Mouse (Mus musculus) midbrain, postnatal 0 days (tissue): ENCODE results near the gene Gse1. TPM values are rescaled to one million over a fixed set of nuclear protein-coding genes. Genes with fewer than 3 reads are reported as not detected.

Experiments
- ATAC-seq: fragments of 200-750 bp; cut with Nextera tagmentation; 2 replicates; pipeline ENCODE4 v1.8.0; 2017; ENCODE audit warnings: moderate number of reproducible peaks, mild to moderate bottlenecking, moderate TSS enrichment, moderate library complexity; ENCODE audit not compliant: low FRiP score
- DNase-seq: peaks from one replicate; pipeline ENCODE4 v3.0.0-alpha.2; 2015; ENCODE audit warnings: low spot score
- H3K27ac ChIP-seq: fragments of 300-500 bp; sonication (generic); 2 replicates; pipeline ENCODE4 v1.5.1; 2014; ENCODE audit warnings: low read depth, mild to moderate bottlenecking, low read length, mixed read lengths
- H3K27me3 ChIP-seq: fragments of 300-500 bp; sonication (generic); 2 replicates; pipeline ENCODE4 v1.6.1; 2014; ENCODE audit warnings: low read length, control low read depth, mixed read lengths; ENCODE audit not compliant: insufficient read depth
- H3K36me3 ChIP-seq: fragments of 300-500 bp; sonication (generic); 2 replicates; pipeline ENCODE4 v1.6.1; 2014; ENCODE audit warnings: low read length, control low read depth, mixed read lengths; ENCODE audit not compliant: insufficient read depth
- H3K4me1 ChIP-seq: fragments of 300-500 bp; sonication (generic); 2 replicates; pipeline ENCODE4 v1.6.1; 2014; ENCODE audit warnings: mild to moderate bottlenecking, control low read depth, antibody characterized with exemption, low read length, mixed read lengths; ENCODE audit not compliant: insufficient read depth
- H3K4me2 ChIP-seq: fragments of 300-500 bp; sonication (generic); 2 replicates; pipeline ENCODE4 v1.6.1; 2014; ENCODE audit warnings: low read depth, mild to moderate bottlenecking, low read length, mixed read lengths; ENCODE audit not compliant: poor library complexity, severe bottlenecking
- H3K4me3 ChIP-seq: fragments of 300-500 bp; sonication (generic); 2 replicates; pipeline ENCODE4 v1.5.1; 2014; ENCODE audit warnings: low read depth, mild to moderate bottlenecking, low read length, moderate library complexity
- H3K9ac ChIP-seq: fragments of 300-500 bp; sonication (generic); replicated peaks from 2 replicates; pipeline ENCODE4 v1.6.1; 2014; ENCODE audit warnings: mild to moderate bottlenecking, low read length, moderate library complexity, mixed read lengths; ENCODE audit not compliant: poor library complexity, severe bottlenecking
- H3K9me3 ChIP-seq: fragments of 300-500 bp; sonication (generic); 2 replicates; pipeline ENCODE4 v1.6.1; 2016; ENCODE audit warnings: low read length, control low read depth
- CTCF ChIP-seq: IDR thresholded peaks from 2 replicates; pipeline ENCODE4 v1.5.1; 2016; ENCODE audit warnings: antibody characterized with exemption, mild to moderate bottlenecking
- WGBS: fragments of 180-500 bp; shearing (Covaris S2); extraction: QIAGEN DNeasy Blood & Tissue Kit; methylation state at CpG from one replicate; pipeline ENCODE4 v1.1.7; 2014; 5-methylcytosine and 5-hydroxymethylcytosine counted together
- polyA plus RNA-seq: library from polyadenylated mRNA; unstranded; fragments of >200 nt; fragmentation: Nextera tagmentation; extraction: Ambion mirVana; gene quantifications from 2 replicates; pipeline ENCODE4 v1.2.1, GENCODE M21; 2015
- total RNA-seq: library from RNA; depleted of rRNA; stranded (reverse); fragments of >200 nt; gene quantifications from 2 replicates; pipeline ENCODE4 v1.2.3, GENCODE M21; 2014

Gse1 gene
- total and polyA plus RNA-seq, 2 experiments from 2014 or later = 12.4 to 51.3 TPM

DNA sequence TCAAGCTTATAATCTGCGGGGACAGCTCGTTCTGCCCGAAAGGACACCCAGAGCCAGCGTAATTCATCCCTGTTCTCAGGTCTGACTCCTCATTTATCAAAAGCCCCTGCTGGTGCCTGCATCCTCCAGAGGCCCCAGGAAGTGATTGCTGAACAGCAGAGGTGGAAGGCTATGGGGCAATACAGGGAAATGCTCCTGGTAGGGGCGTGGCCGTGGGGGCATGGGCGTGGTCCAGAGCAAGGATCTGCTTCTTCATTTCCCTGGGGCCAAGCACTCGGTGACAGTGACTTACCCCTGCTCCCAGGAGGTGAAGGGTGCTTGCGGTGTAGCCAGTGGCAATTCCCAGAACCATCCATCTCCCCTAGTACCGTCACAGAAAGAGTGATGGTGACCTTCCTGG lies 217.0 kb downstream of the Gse1 start:
- Histone ChIP-seq H3K4me3 (no peak overlapping the region), H3K4me1 (peaks cover 20% of the 10 kb centered on the region), H3K27me3 (no peaks in the 10 kb centered on the region), H3K27ac (no peak overlapping the region), H3K4me2 (no peak overlapping the region), H3K36me3 (no peaks in the 10 kb centered on the region), H3K9me3 (no peaks in the 10 kb centered on the region), H3K9ac (no peak overlapping the region)
- no peak for DNase-seq
- 57% methylated on average over 10 of the region's 10 CpGs for WGBS
- TF ChIP-seq CTCF = no peak
- ATAC-seq = no peak

DNA sequence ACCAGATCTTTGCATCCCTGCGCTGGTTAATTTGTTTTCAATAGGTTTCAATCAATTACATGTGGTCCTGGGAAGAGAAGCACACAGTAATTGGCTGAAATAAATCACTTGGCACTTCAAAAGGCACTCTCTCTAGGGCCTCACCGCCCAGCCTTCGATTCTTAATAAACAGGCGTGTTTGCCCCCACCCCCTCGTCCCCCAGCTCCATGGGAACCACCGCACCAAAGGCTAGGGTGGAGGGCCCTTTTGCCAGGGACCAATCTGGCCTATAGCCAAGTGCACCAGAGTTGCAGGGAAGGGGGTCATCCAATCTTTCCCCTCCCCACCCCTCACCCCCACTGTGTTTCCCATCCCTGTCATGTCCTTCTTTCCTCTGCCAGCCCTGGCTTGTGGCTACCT lies 219.9 kb downstream of the Gse1 start:
- Histone ChIP-seq H3K27ac (no peak overlapping the region), H3K9me3 (no peaks in the 10 kb centered on the region), H3K4me2 (no peak overlapping the region), H3K27me3 (no peaks in the 10 kb centered on the region), H3K9ac (no peak overlapping the region), H3K36me3 (no peaks in the 10 kb centered on the region), H3K4me3 (no peak overlapping the region), H3K4me1 (peaks cover 5% of the 10 kb centered on the region)
- TF ChIP-seq CTCF = no peak
- no peak for ATAC-seq
- 28% methylated on average over 6 of the region's 6 CpGs for WGBS
- DNase-seq = no peak

DNA sequence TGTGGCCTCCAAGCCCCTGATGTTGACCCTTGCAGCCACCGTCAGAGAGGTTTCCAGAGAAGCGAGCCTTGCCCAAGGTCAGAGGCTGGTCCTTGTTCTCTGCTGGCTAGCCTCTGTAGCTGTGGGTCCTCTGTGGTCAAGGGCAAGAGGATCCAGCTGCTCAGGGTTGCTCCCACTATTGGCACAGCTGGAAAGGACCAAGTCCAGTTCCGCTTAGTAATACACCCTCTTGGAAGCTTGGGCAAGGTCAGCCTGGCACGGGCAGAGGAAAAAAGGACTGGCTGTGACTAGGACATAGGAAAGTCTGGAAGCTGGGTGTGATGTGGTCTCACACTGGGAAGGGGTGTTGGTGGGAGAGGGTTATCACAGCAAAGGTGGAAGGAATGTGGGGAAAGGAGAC lies 220.9 kb downstream of the Gse1 start:
- ATAC-seq = no peak
- H3K9ac ChIP-seq = no peak overlapping the region

DNA sequence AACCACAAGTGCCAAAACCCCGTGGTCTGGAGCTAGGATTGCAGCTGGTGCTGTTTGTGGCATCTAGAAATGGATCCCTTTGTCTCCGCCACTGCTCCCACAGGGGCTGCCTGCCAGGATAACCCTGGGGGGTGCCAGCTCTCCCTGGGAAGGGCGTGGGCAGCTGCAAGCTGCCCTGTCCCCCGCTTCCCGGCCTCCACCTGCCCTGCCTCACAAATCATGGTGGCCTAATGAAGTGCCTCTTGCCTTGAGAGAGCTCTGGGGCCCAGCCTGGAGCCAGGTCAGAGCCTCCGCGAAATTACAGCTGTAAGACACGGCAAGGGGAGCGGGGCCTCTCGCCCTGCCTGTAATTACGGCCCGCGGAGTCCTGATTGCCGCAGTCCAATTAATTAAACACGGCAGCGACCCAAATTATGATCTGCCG lies 221.4 kb downstream of the Gse1 start:
- H3K36me3 ChIP-seq = no peaks in the 10 kb centered on the region
- no peak for TF ChIP-seq CTCF
- H3K27me3 ChIP-seq = no peaks in the 10 kb centered on the region
- WGBS = 24% methylated on average over 17 of the region's 17 CpGs
- H3K4me3 ChIP-seq = no peak overlapping the region
- H3K4me2 ChIP-seq = 0 out of 2 replicates have a peak overlapping the region, but pooled peaks have one; percentile 12
- H3K9me3 ChIP-seq = no peaks in the 10 kb centered on the region
- H3K27ac ChIP-seq = 0 out of 2 replicates have a peak overlapping the region, but pooled peaks have one; percentile 26
- peak; percentile 61 for DNase-seq
- peaks cover 5% of the 10 kb centered on the region for H3K4me1 ChIP-seq
- 0 out of 2 replicates have a peak overlapping the region, but pooled peaks have one; percentile 19 for H3K9ac ChIP-seq
- ATAC-seq = no peak

More for the DNA sequence above, 220.9 kb downstream of the Gse1 start:
- Histone ChIP-seq H3K4me2 (no peak overlapping the region), H3K4me3 (no peak overlapping the region), H3K4me1 (peaks cover 5% of the 10 kb centered on the region), H3K27me3 (no peaks in the 10 kb centered on the region), H3K27ac (0 out of 2 replicates have a peak overlapping the region, but pooled peaks have one; percentile 26), H3K36me3 (no peaks in the 10 kb centered on the region), H3K9me3 (no peaks in the 10 kb centered on the region)
- TF ChIP-seq CTCF = no peak
- 87% methylated on average over 4 of the region's 4 CpGs for WGBS
- DNase-seq = no peak

DNA sequence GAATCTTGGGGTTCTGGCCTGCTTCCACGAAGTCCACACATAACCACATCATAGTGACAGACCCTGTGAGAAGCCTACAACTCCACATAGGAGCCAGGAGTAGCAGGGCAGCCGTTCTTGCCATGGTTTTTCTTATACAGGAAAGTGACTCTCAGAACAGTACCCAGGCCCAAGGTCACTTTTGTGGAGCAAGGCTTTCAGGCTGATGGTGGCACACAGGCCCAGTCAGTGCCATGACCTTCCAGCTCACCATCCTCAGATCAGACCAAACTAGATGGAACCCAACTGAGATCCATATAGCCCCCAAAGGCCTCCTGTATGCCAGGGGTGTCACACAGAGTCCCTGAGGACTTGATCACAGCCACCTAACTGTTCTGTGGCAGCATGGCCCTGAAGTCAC lies 223.9 kb downstream of the Gse1 start:
- 84% methylated on average over 2 of the region's 2 CpGs for WGBS
- Histone ChIP-seq H3K36me3 (no peaks in the 10 kb centered on the region), H3K4me3 (no peak overlapping the region), H3K9me3 (no peaks in the 10 kb centered on the region), H3K27me3 (no peaks in the 10 kb centered on the region), H3K4me1 (peaks cover 12% of the 10 kb centered on the region), H3K27ac (no peak overlapping the region), H3K4me2 (no peak overlapping the region), H3K9ac (no peak overlapping the region)
- no peak for ATAC-seq
- DNase-seq = no peak
- no peak for TF ChIP-seq CTCF

DNA sequence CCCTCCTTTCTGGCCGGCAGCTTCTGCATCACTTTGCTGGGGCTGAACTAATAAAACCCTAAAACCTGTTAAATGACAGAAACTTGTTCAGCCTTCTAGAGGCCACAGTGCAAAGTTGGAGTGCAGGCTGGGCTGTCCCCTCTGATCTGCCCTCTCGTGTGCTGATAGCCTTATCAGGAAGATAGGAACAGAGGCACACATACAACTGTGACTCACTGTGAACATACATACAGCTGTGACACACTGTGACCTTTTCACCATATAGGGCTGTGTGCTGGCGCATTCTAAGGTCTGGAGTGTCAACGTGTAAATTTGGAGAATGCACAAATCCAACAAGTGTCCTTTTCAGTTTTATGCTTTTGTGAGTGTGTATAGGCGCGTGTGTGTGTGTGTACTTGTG lies 226.1 kb downstream of the Gse1 start:
- ATAC-seq (no peak), DNase-seq (no peak)
- no peak for TF ChIP-seq CTCF
- H3K36me3 ChIP-seq = no peaks in the 10 kb centered on the region
- H3K4me2 ChIP-seq = no peak overlapping the region
- H3K27ac ChIP-seq = no peak overlapping the region
- H3K9me3 ChIP-seq = no peaks in the 10 kb centered on the region
- peaks cover 12% of the 10 kb centered on the region for H3K4me1 ChIP-seq
- H3K4me3 ChIP-seq = no peak overlapping the region
- H3K27me3 ChIP-seq = no peaks in the 10 kb centered on the region
- H3K9ac ChIP-seq = no peak overlapping the region
- WGBS = 87% methylated on average over 6 of the region's 6 CpGs
